Comparison of ENCODE assay signal across 11 mouse cellular contexts in genomic region chr4:137679979-137680550, GRCm38 (mm10). TPM values are rescaled to one million over a fixed set of nuclear protein-coding genes. Genes with fewer than 3 reads are reported as not detected.
A peak's percentile ranks its signal among the peaks of the same experiment; 100 is the strongest.
DNase-seq lines count a peak whose midpoint lies in the region; ATAC-seq and TF ChIP-seq lines count a peak whose summit lies in the region.
"Had no signal": no experiment of that assay in that cellular context is flagged by ENCODE, and none has a peak within 500 bp of the region (broad histone marks: within the 10 kb centered on the region; RNA-seq: fewer than 3 reads in every experiment).

No protein-coding gene starts in this region.

- ATAC-seq in limb, embryonic 14.5 days (ENCODE audit: low FRiP score, low read depth) = no peak

- peak; percentile 53 to 68 for DNase-seq in layer of hippocampus, adult 8-10 months (ENCODE audit: low spot score in 2 of 2)
- no peak for DNase-seq in layer of hippocampus, adult 18-20 months (ENCODE audit: low spot score in 2 of 2)
- DNase-seq in right cerebral cortex, postnatal 4 days = peak; percentile 47
- no peak for DNase-seq in right cerebral cortex, postnatal 25 days
- peak; percentile 19 for DNase-seq in limb, embryonic 14.5 days (ENCODE audit: low spot score)
- no peak for DNase-seq in kidney, postnatal 14 days
- no peak for DNase-seq in adrenal gland, postnatal 14 days
- DNase-seq: cerebellum, adult 8-10 months; kidney, postnatal 10 days; lung, adult 18-20 months had no signal

- peaks cover 31% of the 10 kb centered on the region for H3K27me3 ChIP-seq in limb, embryonic 14.5 days (ENCODE audit: control insufficient read depth, insufficient read depth, low read length)

- H3K9me3 ChIP-seq in limb, embryonic 14.5 days (ENCODE audit: control insufficient read depth, low read length) = no peaks in the 10 kb centered on the region

- H3K27ac ChIP-seq in limb, embryonic 14.5 days (replicated peaks; ENCODE audit: low read depth, low read length) = no peak overlapping the region; the same call in 1 of the 2 replicates
- H3K27ac ChIP-seq: macrophage had no signal

- WGBS in limb, embryonic 14.5 days = 75% methylated on average over 2 of the region's 2 CpGs

- H3K4me2 ChIP-seq in limb, embryonic 14.5 days (replicated peaks; ENCODE audit: low read depth, low read length, severe bottlenecking) = no peak overlapping the region

- no peaks in the 10 kb centered on the region for H3K36me3 ChIP-seq in limb, embryonic 14.5 days (ENCODE audit: control insufficient read depth, insufficient read depth, low read length)

- H3K4me3 ChIP-seq in limb, embryonic 14.5 days (replicated peaks; ENCODE audit: low read length) = no peak overlapping the region

- no peak overlapping the region for H3K9ac ChIP-seq in limb, embryonic 14.5 days (ENCODE audit: low read depth, low read length, severe bottlenecking)

- no peak for TF ChIP-seq POLR2A in limb, embryonic 14.5 days (IDR thresholded peaks at IDR 0.05; ENCODE audit: borderline replicate concordance, extremely low read depth, insufficient read depth, insufficient read length)

- no peaks in the 10 kb centered on the region; the same call in 1 of the 2 replicates for H3K4me1 ChIP-seq in limb, embryonic 14.5 days (ENCODE audit: control insufficient read depth, insufficient read depth, low read length)

RNA-seq across cellular contexts. Expression of gene Rap1gap, which starts 15.5 kb away (rescaled TPM):
- total RNA-seq in layer of hippocampus, adult 8-10 months (2022) = 100 to 1,000 TPM; 253 to 279 (median 259) TPM
- 100 to 1,000 TPM; 259 to 271 TPM for total RNA-seq in layer of hippocampus, adult 18-20 months (2021)
- 35.2 and 43.2 TPM in 2 replicates for polyA plus RNA-seq in limb, embryonic 14.5 days (2012; rRNA removed)
- 11.9 and 12.5 TPM in 2 replicates for polyA plus RNA-seq in limb, embryonic 14.5 days (2014; fragmentation: Nextera tagmentation; extraction: Ambion mirVana)
- total RNA-seq in adrenal gland, postnatal 14 days (2021) = 40.8 and 44.9 TPM in 2 replicates

Comparison
In these comparisons a context has a peak if more than half of its experiments do, and no peak if none do; other contexts are left out.
1. DNase-seq: peak in layer of hippocampus, adult 8-10 months (2 of 2), right cerebral cortex, postnatal 4 days (single experiment) and limb, embryonic 14.5 days (single experiment); none in layer of hippocampus, adult 18-20 months (0 of 2), right cerebral cortex, postnatal 25 days (single experiment), kidney, postnatal 14 days (single experiment) and adrenal gland, postnatal 14 days (single experiment).